Mouse (Mus musculus): ENCODE measurements around the gene Phox2b. TPM values are rescaled to one million over a fixed set of nuclear protein-coding genes. Genes with fewer than 3 reads are reported as not detected.

Gene Phox2b
- 0.35 and 2.2 TPM in 2 replicates for polyA plus RNA-seq (2015; fragmentation: Nextera tagmentation; extraction: Ambion mirVana)

GRCm38 (mm10) chr5:67098733-67099323 lies at the start of gene Phox2b:
Gene Phox2b (minus strand): TSS chr5:67099301.
- Histone ChIP-seq H3K4me1 (replicated peaks) (peaks cover 12% of the 10 kb centered on the region), H3K9ac (no peak within 1 kb of the TSS), H3K36me3 (no peaks in the 10 kb centered on the region), H3K27ac (no peak within 1 kb of the TSS), H3K9me3 (replicated peaks) (no peaks in the 10 kb centered on the region), H3K4me2 (no peak within 1 kb of the TSS), H3K4me3 (no peak within 1 kb of the TSS), H3K27me3 (peaks cover 95% of the 10 kb centered on the region)
- no peak for ATAC-seq (replicated peaks; ENCODE audit: insufficient number of reproducible peaks, insufficient read depth, low FRiP score, low read depth)
- WGBS, result 2% methylated on average over 16 of the region's 16 CpGs

DNA sequence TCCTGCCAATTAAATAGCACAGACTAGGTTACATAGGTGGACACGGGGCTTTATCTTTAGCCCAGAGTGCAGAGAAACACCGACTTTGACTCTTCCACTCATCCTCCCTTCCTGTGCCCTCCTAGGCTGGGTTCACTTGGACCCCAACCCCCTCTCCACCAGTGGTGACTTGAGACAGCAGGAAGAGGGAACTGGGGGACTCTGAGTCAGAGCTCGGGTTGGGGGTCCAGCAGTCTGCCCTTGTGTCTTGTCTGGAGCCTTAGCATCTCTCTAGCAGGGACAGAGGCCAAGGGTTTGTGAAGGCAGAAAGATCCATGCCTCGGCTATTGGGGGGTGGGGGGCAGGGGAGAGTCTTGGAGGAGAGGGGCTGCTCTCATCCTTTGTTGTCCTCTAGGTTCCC lies 43.5 kb upstream of the Phox2b start:
- no peak for ATAC-seq (replicated peaks; ENCODE audit: insufficient number of reproducible peaks, insufficient read depth, low FRiP score, low read depth)
- Histone ChIP-seq H3K36me3 (no peaks in the 10 kb centered on the region), H3K9me3 (replicated peaks) (no peaks in the 10 kb centered on the region), H3K9ac (no peak overlapping the region), H3K27ac (no peak overlapping the region), H3K27me3 (no peaks in the 10 kb centered on the region), H3K4me3 (no peak overlapping the region), H3K4me2 (no peak overlapping the region), H3K4me1 (replicated peaks) (no peaks in the 10 kb centered on the region)
- 54% methylated on average over 4 of the region's 4 CpGs for WGBS

GRCm38 (mm10) chr5:67139052-67140015 lies 40.2 kb upstream of the Phox2b start:
- Histone ChIP-seq H3K27me3 (no peaks in the 10 kb centered on the region), H3K9me3 (replicated peaks) (no peaks in the 10 kb centered on the region), H3K9ac (no peak overlapping the region), H3K36me3 (no peaks in the 10 kb centered on the region), H3K27ac (no peak overlapping the region), H3K4me1 (replicated peaks) (no peaks in the 10 kb centered on the region), H3K4me3 (no peak overlapping the region), H3K4me2 (no peak overlapping the region)
- ATAC-seq (replicated peaks; ENCODE audit: insufficient number of reproducible peaks, insufficient read depth, low FRiP score, low read depth), result no peak
- WGBS, result 64% methylated on average over 25 of the region's 25 CpGs

GRCm38 (mm10) chr5:67138643-67139042 lies 39.5 kb upstream of the Phox2b start:
- Histone ChIP-seq H3K36me3 (no peaks in the 10 kb centered on the region), H3K4me1 (replicated peaks) (no peaks in the 10 kb centered on the region), H3K4me2 (no peak overlapping the region), H3K27me3 (no peaks in the 10 kb centered on the region), H3K9ac (no peak overlapping the region), H3K4me3 (no peak overlapping the region), H3K9me3 (replicated peaks) (no peaks in the 10 kb centered on the region), H3K27ac (no peak overlapping the region)
- no peak for ATAC-seq (replicated peaks; ENCODE audit: insufficient number of reproducible peaks, insufficient read depth, low FRiP score, low read depth)
- WGBS, result 59% methylated on average over 8 of the region's 8 CpGs

GRCm38 (mm10) chr5:67134698-67135097 lies 35.6 kb upstream of the Phox2b start:
- Histone ChIP-seq H3K36me3 (no peaks in the 10 kb centered on the region), H3K4me2 (no peak overlapping the region), H3K27ac (no peak overlapping the region), H3K4me1 (replicated peaks) (no peaks in the 10 kb centered on the region), H3K27me3 (no peaks in the 10 kb centered on the region), H3K9ac (no peak overlapping the region), H3K9me3 (replicated peaks) (no peaks in the 10 kb centered on the region), H3K4me3 (no peak overlapping the region)
- 39% methylated on average over 6 of the region's 6 CpGs for WGBS
- no peak for ATAC-seq (replicated peaks; ENCODE audit: insufficient number of reproducible peaks, insufficient read depth, low FRiP score, low read depth)

- Histone ChIP-seq H3K9ac (no peak overlapping the region), H3K4me1 (replicated peaks) (no peaks in the 10 kb centered on the region), H3K9me3 (replicated peaks) (no peaks in the 10 kb centered on the region), H3K4me3 (no peak overlapping the region), H3K36me3 (no peaks in the 10 kb centered on the region), H3K27me3 (no peaks in the 10 kb centered on the region), H3K27ac (no peak overlapping the region), H3K4me2 (no peak overlapping the region)
- WGBS, result 60% methylated on average over 2 of the region's 2 CpGs
- ATAC-seq (replicated peaks; ENCODE audit: insufficient number of reproducible peaks, insufficient read depth, low FRiP score, low read depth), result no peak
Observed at GRCm38 (mm10) chr5:67131671-67132070, 32.6 kb upstream of the Phox2b start.

DNA sequence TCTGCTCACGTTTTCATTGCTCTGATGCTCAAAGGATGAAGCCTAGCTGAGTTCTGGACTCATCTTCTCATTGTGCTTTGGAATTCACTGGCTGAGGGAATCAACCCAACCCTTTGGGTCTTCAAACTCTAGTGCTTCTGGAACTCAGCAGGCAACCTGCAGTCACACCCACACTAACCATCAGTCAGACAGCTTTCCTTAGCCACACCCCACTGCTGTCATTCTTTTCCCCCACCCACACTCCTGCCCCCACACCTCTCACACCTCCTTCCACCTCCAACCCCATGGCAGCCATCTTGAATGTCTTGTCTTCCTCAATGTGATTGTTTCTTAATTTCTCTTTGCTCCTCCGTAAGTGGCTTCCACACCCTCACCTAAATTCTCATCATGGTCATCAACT lies 7.2 kb upstream of the Phox2b start:
- no peaks in the 10 kb centered on the region for H3K9me3 ChIP-seq (replicated peaks)
- H3K27me3 ChIP-seq, result peaks cover 70% of the 10 kb centered on the region
- no peak for ATAC-seq (replicated peaks; ENCODE audit: insufficient number of reproducible peaks, insufficient read depth, low FRiP score, low read depth)
- no peak overlapping the region for H3K4me2 ChIP-seq
- H3K27ac ChIP-seq, result no peak overlapping the region
- H3K4me3 ChIP-seq, result no peak overlapping the region
- no peak overlapping the region for H3K9ac ChIP-seq
- H3K36me3 ChIP-seq, result no peaks in the 10 kb centered on the region
- 71% methylated on average over 2 of the region's 2 CpGs for WGBS
- no peaks in the 10 kb centered on the region for H3K4me1 ChIP-seq (replicated peaks)

GRCm38 (mm10) chr5:67103016-67103415 lies 3.9 kb upstream of the Phox2b start:
- Histone ChIP-seq H3K27ac (no peak overlapping the region), H3K36me3 (no peaks in the 10 kb centered on the region), H3K4me3 (no peak overlapping the region), H3K9ac (no peak overlapping the region), H3K4me1 (replicated peaks) (no peaks in the 10 kb centered on the region), H3K4me2 (no peak overlapping the region), H3K9me3 (replicated peaks) (no peaks in the 10 kb centered on the region), H3K27me3 (peaks cover 79% of the 10 kb centered on the region)
- ATAC-seq (replicated peaks; ENCODE audit: insufficient number of reproducible peaks, insufficient read depth, low FRiP score, low read depth), result no peak
- WGBS, result 14% methylated on average over 3 of the region's 3 CpGs

GRCm38 (mm10) chr5:67101793-67102600 lies 2.9 kb upstream of the Phox2b start:
- Histone ChIP-seq H3K4me3 (no peak overlapping the region), H3K4me1 (replicated peaks) (no peaks in the 10 kb centered on the region), H3K9ac (no peak overlapping the region), H3K27ac (no peak overlapping the region), H3K27me3 (peaks cover 88% of the 10 kb centered on the region), H3K36me3 (no peaks in the 10 kb centered on the region), H3K4me2 (no peak overlapping the region), H3K9me3 (replicated peaks) (no peaks in the 10 kb centered on the region)
- 4% methylated on average over 28 of the region's 28 CpGs for WGBS
- ATAC-seq (replicated peaks; ENCODE audit: insufficient number of reproducible peaks, insufficient read depth, low FRiP score, low read depth), result no peak

GRCm38 (mm10) chr5:67101395-67101760 lies 2.3 kb upstream of the Phox2b start:
- Histone ChIP-seq H3K27ac (no peak overlapping the region), H3K9me3 (replicated peaks) (no peaks in the 10 kb centered on the region), H3K4me3 (no peak overlapping the region), H3K4me1 (replicated peaks) (peaks cover 2% of the 10 kb centered on the region), H3K27me3 (peaks cover 86% of the 10 kb centered on the region), H3K4me2 (no peak overlapping the region), H3K9ac (no peak overlapping the region), H3K36me3 (no peaks in the 10 kb centered on the region)
- 5% methylated on average over 9 of the region's 9 CpGs for WGBS
- ATAC-seq (replicated peaks; ENCODE audit: insufficient number of reproducible peaks, insufficient read depth, low FRiP score, low read depth), result no peak

Data from heart, embryonic 15.5 days (tissue).